In the genomic region with DNA sequence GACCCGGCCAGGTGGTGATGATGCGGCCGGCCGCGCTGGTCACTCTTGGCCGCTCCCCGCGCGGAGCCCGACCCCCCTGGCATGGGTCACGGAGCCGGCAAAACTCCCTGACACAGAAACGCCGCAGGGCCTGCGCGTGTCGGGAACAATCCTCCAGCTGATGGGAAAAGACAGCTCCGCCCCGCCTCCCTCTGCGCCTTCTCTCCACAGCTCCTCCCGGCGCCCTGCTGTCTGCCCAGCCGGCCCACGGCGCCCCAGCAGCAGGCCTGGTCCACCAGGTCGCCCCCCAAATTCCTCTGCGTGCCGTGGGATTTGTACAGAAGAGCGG, we compare ENCODE assay signal across 8 mouse cellular contexts. TPM values are rescaled to one million over a fixed set of nuclear protein-coding genes. Genes with fewer than 3 reads are reported as not detected.
A peak's percentile ranks its signal among the peaks of the same experiment; 100 is the strongest.
DNase-seq lines count a peak whose midpoint lies in the region; ATAC-seq and TF ChIP-seq lines count a peak whose summit lies in the region.

No protein-coding gene starts in this region.

- under 1% methylated on average over 25 of the region's 29 CpGs for WGBS in forebrain, embryonic 16.5 days
- under 1% methylated on average over 28 of the region's 29 CpGs for WGBS in neural tube, embryonic 13.5 days

- H3K4me1 ChIP-seq in E14TG2a.4 (replicated peaks; ENCODE audit: low read depth, low read length), result peaks cover 78% of the 10 kb centered on the region
- peaks cover 2 to 31% of the 10 kb centered on the region in 2 experiments; a peak in 2 of 4 replicates for H3K4me1 ChIP-seq in ES-E14 (ENCODE audit: control insufficient read depth in 2 of 2, insufficient read depth in 2 of 2, low read length in 2 of 2, poor library complexity in 1 of 2)
- H3K4me1 ChIP-seq in forebrain, embryonic 16.5 days (replicated peaks; ENCODE audit: control insufficient read depth, insufficient read depth, low read length), result peaks cover 19% of the 10 kb centered on the region
- H3K4me1 ChIP-seq in neural tube, embryonic 13.5 days (replicated peaks), result peaks cover 48% of the 10 kb centered on the region

- H3K27ac ChIP-seq in ES-E14 (ENCODE audit: insufficient read depth, low read depth, low read length, poor library complexity, severe bottlenecking), result no peak overlapping the region
- no peak overlapping the region for H3K27ac ChIP-seq in forebrain, embryonic 16.5 days (ENCODE audit: low read length)
- peak overlapping the region; percentile 49 for H3K27ac ChIP-seq in neural tube, embryonic 13.5 days (replicated peaks)

- peak overlapping the region; percentile 78 for H3K4me2 ChIP-seq in forebrain, embryonic 16.5 days (ENCODE audit: low read length)
- H3K4me2 ChIP-seq in neural tube, embryonic 13.5 days, result peak overlapping the region; percentile 69

- H3K36me3 ChIP-seq in E14TG2a.4 (ENCODE audit: insufficient read depth, low read length) (no peaks in the 10 kb centered on the region), ES-E14 (ENCODE audit: control insufficient read depth, insufficient read depth, low read length, poor library complexity, severe bottlenecking) (no peaks in the 10 kb centered on the region)
- H3K36me3 ChIP-seq in forebrain, embryonic 16.5 days (ENCODE audit: control insufficient read depth, insufficient read depth), result no peaks in the 10 kb centered on the region
- no peaks in the 10 kb centered on the region for H3K36me3 ChIP-seq in neural tube, embryonic 13.5 days

- in situ Hi-C loops in ES-E14 (cut with MboI; ENCODE audit: low sequenced_read_pairs in 2 of 2, unreplicated experiment in 2 of 2), result no loop called here

- ATAC-seq in forebrain, embryonic 16.5 days, result peak; percentile 59; the same call in 1 of the 2 replicates
- ATAC-seq in neural tube, embryonic 13.5 days (ENCODE audit: low read depth), result 0 out of 2 replicates have a peak, but pooled peaks have one; percentile 16

- intact Hi-C loops in left cerebral cortex, postnatal 14 days (cut with DNase I), result no loop called here

- H3K9me3 ChIP-seq in E14TG2a.4 (ENCODE audit: low read length), result no peaks in the 10 kb centered on the region
- no peaks in the 10 kb centered on the region for H3K9me3 ChIP-seq in ES-E14 (ENCODE audit: control insufficient read depth, insufficient read depth, low read depth, low read length)
- H3K9me3 ChIP-seq in forebrain, embryonic 16.5 days (ENCODE audit: control insufficient read depth, low read length), result no peaks in the 10 kb centered on the region
- no peaks in the 10 kb centered on the region for H3K9me3 ChIP-seq in neural tube, embryonic 13.5 days

- H3K9ac ChIP-seq in ES-E14 (ENCODE audit: insufficient read depth, low read depth, low read length, poor library complexity, severe bottlenecking), result 0 out of 2 replicates have a peak overlapping the region, but pooled peaks have one; percentile 35
- peak overlapping the region; percentile 50 for H3K9ac ChIP-seq in forebrain, embryonic 16.5 days (replicated peaks; ENCODE audit: low read depth, low read length)
- peak overlapping the region; percentile 65 for H3K9ac ChIP-seq in neural tube, embryonic 13.5 days

- H3K4me3 ChIP-seq in E14TG2a.4 (replicated peaks; ENCODE audit: low read length) (peak overlapping the region; percentile 81), ES-E14 (ENCODE audit: insufficient read depth in 1 of 2, low read depth in 1 of 2, low read length in 2 of 2, poor library complexity in 1 of 2, severe bottlenecking in 1 of 2) (peak overlapping the region; percentile 51 to 61)
- H3K4me3 ChIP-seq in forebrain, embryonic 16.5 days (replicated peaks; ENCODE audit: low read length), result peak overlapping the region; percentile 45
- H3K4me3 ChIP-seq in neural tube, embryonic 13.5 days, result peak overlapping the region; percentile 37

- DNase-seq in ES-E14 (ENCODE audit: low read depth, low spot score), result no peak
- DNase-seq in kidney, postnatal 36 days, result peak; percentile 54 to 74
- DNase-seq in left cerebral cortex, postnatal 14 days (ENCODE audit: low spot score in 2 of 2), result no peak
- DNase-seq in layer of hippocampus, adult 9-11 months, result no peak
- no peak for DNase-seq in cerebellum, adult 9-10 months

- peaks cover 26% of the 10 kb centered on the region for H3K27me3 ChIP-seq in E14TG2a.4 (ENCODE audit: insufficient read depth, low read length)
- peaks cover 66% of the 10 kb centered on the region for H3K27me3 ChIP-seq in forebrain, embryonic 16.5 days (replicated peaks; ENCODE audit: control insufficient read depth, insufficient read depth, low read length)
- H3K27me3 ChIP-seq in neural tube, embryonic 13.5 days, result peaks cover 84% of the 10 kb centered on the region

- TF ChIP-seq CTCF in E14TG2a.4 (conservative IDR thresholded peaks at IDR 0.05; ENCODE audit: low read length), result no peak

TF ChIP-seq in ES-E14, 5 proteins besides CTCF, POLR2A, EP300 and RAD21:
- TF ChIP-seq CHD2 (IDR thresholded peaks at IDR 0.05; ENCODE audit: low read depth, low read length) (no peak), HCFC1 (IDR thresholded peaks at IDR 0.05; ENCODE audit: borderline replicate concordance, insufficient read depth, low read length) (no peak), MAFK (IDR thresholded peaks at IDR 0.05; ENCODE audit: insufficient read depth, low read depth, low read length) (no peak), ZC3H11A (IDR thresholded peaks at IDR 0.05; ENCODE audit: borderline replicate concordance, low read depth, low read length) (no peak), ZNF384 (IDR thresholded peaks at IDR 0.05; ENCODE audit: low read depth, low read length) (no peak)

RNA-seq across cellular contexts. Expression of a gene that starts 35.7 kb away (rescaled TPM):
- total RNA-seq in ES-E14 (2012; rRNA removed), result 0.11 TPM in 1 of 2 replicates, not detected in the other
- 0.07 TPM in 1 of 2 replicates, not detected in the other for polyA plus RNA-seq in forebrain, embryonic 16.5 days (2015; fragmentation: Nextera tagmentation; extraction: Ambion mirVana)
- polyA plus RNA-seq in neural tube, embryonic 13.5 days (2015; fragmentation: Nextera tagmentation; extraction: Ambion mirVana), result 25.2 and 28.2 TPM in 2 replicates
- under 1 TPM; 0.11 to 0.22 TPM for total RNA-seq in left cerebral cortex, postnatal 14 days (2021)

Comparison
In these comparisons a context has a peak if more than half of its experiments do, and no peak if none do; other contexts are left out.
1. DNase-seq: peak in kidney, postnatal 36 days (2 of 2); none in ES-E14 (single experiment), left cerebral cortex, postnatal 14 days (0 of 2), layer of hippocampus, adult 9-11 months (single experiment) and cerebellum, adult 9-10 months (single experiment).
2. Peak in every context shown above with its lines, with median percentiles within 50 percentile points of each other: H3K4me3 ChIP-seq and H3K9ac ChIP-seq.